ENCODE assay signal across 26 mouse cellular contexts in the genomic region with DNA sequence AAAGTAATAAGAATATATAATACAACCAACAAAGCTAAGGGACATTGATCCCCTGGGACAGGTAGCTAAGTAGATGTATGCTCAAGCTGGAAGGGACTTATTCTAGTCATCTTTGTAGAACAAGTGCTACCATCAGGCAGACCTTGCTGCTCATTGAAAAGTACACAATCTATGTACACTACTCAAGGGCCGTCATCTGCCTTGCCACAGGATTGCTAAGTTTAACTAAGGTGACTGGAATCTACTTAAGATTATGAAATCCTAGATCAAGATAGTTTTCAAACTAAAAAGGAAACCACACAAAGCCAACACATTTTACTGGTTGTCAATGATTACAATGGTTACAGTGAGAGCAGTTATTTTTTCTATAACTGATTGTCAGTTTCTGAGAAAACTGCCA. TPM values are rescaled to one million over a fixed set of nuclear protein-coding genes. Genes with fewer than 3 reads are reported as not detected.
"Had no signal": no experiment of that assay in that cellular context is flagged by ENCODE, and none has a peak within 500 bp of the region (broad histone marks: within the 10 kb centered on the region; RNA-seq: fewer than 3 reads in every experiment).

No protein-coding gene starts in this region.

- H3K4me3 ChIP-seq: gastrocnemius, adult 2 months; heart, embryonic 10.5 days; heart, embryonic 12.5 days; hindbrain, embryonic 10.5 days; hindbrain, embryonic 12.5 days; intestine, embryonic 15.5 days; layer of hippocampus, adult 2 months; limb, embryonic 13.5 days had no signal

- H3K27ac ChIP-seq: gastrocnemius, adult 2 months; heart, embryonic 10.5 days; hindbrain, embryonic 10.5 days; hindbrain, embryonic 12.5 days; hindbrain, embryonic 14.5 days; intestine, embryonic 15.5 days; layer of hippocampus, adult 2 months; limb, embryonic 13.5 days had no signal

- ATAC-seq: forebrain, embryonic 16.5 days; hindbrain, embryonic 16.5 days; inflammation-experienced regulatory T-cells, adult 6 months; intestine, embryonic 15.5 days; intestine, postnatal 0 days had no signal

- H3K4me2 ChIP-seq: heart, embryonic 12.5 days; hindbrain, embryonic 12.5 days; hindbrain, embryonic 14.5 days; intestine, embryonic 15.5 days; limb, embryonic 13.5 days had no signal

- H3K9ac ChIP-seq: heart, embryonic 12.5 days; hindbrain, embryonic 12.5 days; hindbrain, embryonic 14.5 days; intestine, embryonic 15.5 days; limb, embryonic 13.5 days had no signal

- H3K9me3 ChIP-seq: heart, embryonic 10.5 days; hindbrain, embryonic 12.5 days; intestine, embryonic 15.5 days had no signal

- DNase-seq: gastrocnemius, adult 2 months; gastrocnemius, postnatal 10 days; gastrocnemius, postnatal 25 days; heart, adult 18-20 months; heart, postnatal 10 days; heart, postnatal 4 days; kidney, adult 18-20 months; kidney, adult 8-10 months; kidney, postnatal 10 days; kidney, postnatal 25 days; kidney, postnatal 4 days; layer of hippocampus, postnatal 36 days; left cerebral cortex, postnatal 4 days had no signal

- H3K4me1 ChIP-seq: heart, embryonic 10.5 days; heart, embryonic 12.5 days; hindbrain, embryonic 10.5 days; hindbrain, embryonic 12.5 days; intestine, embryonic 15.5 days; limb, embryonic 13.5 days had no signal

- H3K27me3 ChIP-seq: heart, embryonic 12.5 days; hindbrain, embryonic 12.5 days; intestine, embryonic 15.5 days; limb, embryonic 13.5 days had no signal

- H3K36me3 ChIP-seq: heart, embryonic 10.5 days; heart, embryonic 12.5 days; hindbrain, embryonic 10.5 days; hindbrain, embryonic 12.5 days; intestine, embryonic 15.5 days; limb, embryonic 13.5 days had no signal

RNA-seq across cellular contexts. Expression of gene Bmp3, which starts 41.8 kb away (rescaled TPM):
- total RNA-seq: granulocyte monocyte progenitor cell, adult 5-6 weeks had no signal
